Mouse (Mus musculus) kidney, adult 8-10 months (tissue): ENCODE results near the gene Myh9.

Experiments
- DNase-seq, 2 experiments: peaks; one replicate each; pipeline ENCODE4 v3.0.0; 2022

The Myh9 gene

GRCm38 (mm10) chr15:77827379-77827778 lies 14.6 kb downstream of the Myh9 start:
- no peak for DNase-seq

- DNase-seq: no peak
Measured at GRCm38 (mm10) chr15:77825382-77825781, 16.6 kb downstream of the Myh9 start.

DNA sequence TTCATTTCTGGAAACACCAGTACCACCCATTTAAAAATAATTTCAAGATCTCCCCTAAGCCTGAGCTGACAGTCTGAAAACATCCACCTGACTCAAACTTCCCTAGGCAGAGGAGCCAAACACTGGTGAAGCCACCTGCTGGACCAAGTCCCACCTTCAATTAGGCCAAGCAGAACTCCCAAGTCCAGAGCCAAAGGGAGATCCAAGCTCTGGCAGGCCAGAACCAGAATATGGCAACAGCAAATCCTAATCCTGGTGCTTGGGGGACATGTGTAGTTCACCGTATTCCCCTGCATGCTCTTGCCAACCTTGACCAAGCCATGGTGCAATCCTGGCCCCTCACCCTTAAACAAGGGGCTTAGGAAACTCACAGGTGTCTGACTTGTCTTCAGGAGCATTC lies 17.7 kb downstream of the Myh9 start:
- DNase-seq: no peak

- peak in 1 of 2 experiments; percentile 45 for DNase-seq
Measured at GRCm38 (mm10) chr15:77823634-77824033, 18.3 kb downstream of the Myh9 start.

DNA sequence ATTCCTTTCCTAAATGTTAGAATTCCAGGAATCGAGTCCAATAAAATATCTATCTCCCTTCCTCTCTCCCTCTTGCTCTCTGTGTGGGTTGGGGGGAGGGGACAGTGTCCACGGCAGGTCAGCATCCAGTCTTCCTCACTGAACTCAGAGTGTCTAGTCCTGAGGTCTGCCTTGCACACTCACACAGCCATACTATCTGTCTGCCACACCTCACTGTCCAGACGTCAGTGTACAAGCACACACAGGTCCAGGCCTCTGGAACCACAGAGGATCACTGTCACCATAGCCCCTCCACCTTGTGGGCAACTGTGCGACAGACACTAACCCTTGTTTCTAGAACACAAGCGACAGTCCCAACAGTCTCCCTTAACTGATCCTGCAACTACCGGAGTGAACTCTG lies 18.8 kb downstream of the Myh9 start:
- no peak for DNase-seq

DNA sequence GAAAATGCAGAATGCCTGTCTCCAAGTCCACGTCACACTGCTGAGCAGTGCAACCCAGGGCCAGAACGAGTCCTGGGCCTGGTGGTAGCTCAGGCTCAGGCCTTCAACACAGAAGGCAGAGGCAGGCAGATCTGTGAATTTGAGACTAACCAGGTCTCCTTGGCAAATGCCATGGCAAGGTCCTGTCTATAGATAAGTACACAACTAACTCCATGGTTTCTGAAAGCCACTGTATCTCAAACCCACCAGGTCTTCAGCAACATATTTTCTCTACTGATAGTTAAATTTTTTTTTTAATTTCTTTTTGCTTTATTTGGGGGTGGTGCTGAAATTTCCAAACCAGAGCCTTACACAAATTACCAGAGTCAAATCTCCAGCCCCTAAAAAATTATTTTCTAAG lies 19.3 kb downstream of the Myh9 start:
- DNase-seq: no peak

- DNase-seq: peak; percentile 69 to 82
Measured at GRCm38 (mm10) chr15:77822057-77822466, 19.9 kb downstream of the Myh9 start.

- DNase-seq: peak in 1 of 2 experiments; percentile 29
Measured at GRCm38 (mm10) chr15:77821424-77821823, 20.6 kb downstream of the Myh9 start.

- peak in 1 of 2 experiments; percentile 32 for DNase-seq
Measured at GRCm38 (mm10) chr15:77820480-77821163, 21.4 kb downstream of the Myh9 start.

DNA sequence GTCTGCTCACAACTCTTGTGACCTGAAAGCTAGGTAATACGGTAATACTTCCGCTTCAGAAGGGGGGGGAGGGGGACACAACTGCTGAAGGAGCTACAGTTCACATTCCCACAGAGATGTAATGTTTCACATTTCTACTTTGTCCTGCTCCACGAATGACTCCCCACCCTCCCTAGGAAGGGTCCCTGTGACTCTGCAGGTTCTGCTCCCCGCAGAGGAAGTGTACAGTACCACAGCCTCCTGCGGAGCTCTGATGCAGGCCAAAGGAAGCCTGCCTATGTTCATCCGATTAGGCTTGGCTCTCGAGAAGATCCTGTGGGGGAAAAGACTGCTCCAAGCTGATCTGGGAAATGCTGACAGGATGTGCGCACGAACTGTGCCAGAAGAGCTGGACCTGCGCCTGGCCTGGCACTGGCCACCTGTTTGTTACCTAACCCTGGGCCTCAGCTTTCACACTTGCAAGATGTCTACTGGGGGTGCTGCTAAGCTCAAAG lies 22.0 kb downstream of the Myh9 start:
- DNase-seq: peak; percentile 90

GRCm38 (mm10) chr15:77818556-77819158 lies 23.3 kb downstream of the Myh9 start:
- no peak for DNase-seq

- DNase-seq: no peak
Measured at GRCm38 (mm10) chr15:77817417-77817816, 24.6 kb downstream of the Myh9 start.

DNA sequence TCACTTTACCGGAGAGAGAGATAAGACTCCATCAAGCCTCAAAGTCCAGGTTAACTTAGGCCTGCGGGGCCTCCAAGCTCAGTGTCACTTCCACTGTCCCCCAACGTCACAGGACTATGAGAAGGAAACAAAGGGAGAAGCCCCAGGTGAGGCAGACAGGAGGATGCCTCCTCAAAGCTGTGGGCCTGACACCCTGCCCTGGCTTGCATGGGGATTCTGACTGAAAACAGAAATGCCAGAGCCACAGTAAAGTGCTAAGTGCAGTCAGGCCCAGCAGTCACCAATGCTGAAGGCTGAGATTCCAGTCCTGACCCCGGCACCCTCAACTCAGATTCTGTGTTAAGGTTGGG lies 25.4 kb downstream of the Myh9 start:
- no peak for DNase-seq

DNA sequence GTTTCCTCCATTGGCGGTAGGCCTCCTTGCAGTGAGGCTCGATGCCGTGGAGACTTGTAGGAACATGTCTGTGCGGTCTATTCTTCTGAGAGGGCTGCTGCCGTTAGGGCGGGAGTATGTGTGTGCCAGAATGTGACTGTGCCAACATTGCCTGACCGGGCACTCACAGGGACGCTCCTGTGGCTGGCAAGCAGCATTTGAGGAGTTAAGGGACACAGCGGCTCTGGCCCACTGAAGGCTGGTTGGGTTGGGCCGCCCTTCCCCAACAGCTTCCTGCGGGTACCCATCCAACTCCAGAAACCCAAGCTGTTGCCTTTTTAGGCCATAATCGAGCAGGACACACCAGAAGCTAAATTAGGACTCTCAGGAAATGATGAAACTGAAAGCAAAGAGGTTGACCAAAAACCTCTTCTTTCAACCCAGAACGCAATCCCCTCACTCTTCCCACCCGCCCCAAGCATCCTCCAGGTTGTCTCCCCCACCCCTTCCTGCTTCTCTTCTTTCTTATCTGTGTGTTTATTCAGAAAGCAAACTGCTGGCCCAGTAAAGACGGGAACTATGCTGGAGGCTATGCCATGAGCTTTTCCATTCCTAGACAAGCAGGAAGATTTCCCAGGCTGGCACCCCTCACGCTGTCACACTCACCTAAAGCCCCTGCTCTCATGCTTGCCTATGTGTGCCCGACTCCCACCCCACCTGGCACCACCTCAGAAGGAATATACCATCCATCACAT lies 25.9 kb downstream of the Myh9 start:
- DNase-seq: no peak

DNA sequence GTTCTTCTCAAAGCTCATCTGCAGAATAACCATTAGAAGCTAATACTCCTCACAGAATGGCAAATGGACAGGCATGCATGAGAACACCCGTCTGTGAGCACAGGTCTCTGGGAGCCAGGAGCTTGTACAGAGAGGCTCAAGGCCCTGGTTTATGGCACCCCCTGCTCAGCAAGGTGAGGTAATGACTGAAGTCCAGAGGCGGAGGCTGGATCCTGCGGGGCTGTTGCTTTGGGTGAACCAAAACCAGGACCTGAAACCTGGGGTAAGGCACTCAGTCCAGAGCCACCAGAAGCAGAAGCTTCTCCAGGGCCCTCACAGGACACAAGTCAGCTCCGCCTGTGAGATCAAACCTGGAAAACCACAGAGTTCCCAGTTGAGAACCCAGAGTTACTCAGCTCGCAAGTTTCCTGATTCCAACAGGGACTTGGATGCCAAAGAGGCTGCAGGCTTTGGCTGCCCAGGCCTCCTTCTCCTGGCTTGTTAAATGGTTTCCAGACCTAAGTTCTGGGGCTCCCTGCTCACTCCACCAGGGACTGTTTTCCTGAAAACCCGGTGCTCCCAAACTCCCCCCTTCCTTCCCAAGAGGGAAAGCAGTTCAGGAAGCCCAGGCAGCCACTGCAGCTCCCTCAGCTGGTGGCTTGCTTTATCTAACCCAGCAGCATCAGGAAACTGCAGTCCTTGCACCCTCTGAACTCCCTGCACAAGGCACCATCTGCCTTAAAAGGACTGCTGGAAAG lies 28.2 kb downstream of the Myh9 start:
- no peak for DNase-seq

DNA sequence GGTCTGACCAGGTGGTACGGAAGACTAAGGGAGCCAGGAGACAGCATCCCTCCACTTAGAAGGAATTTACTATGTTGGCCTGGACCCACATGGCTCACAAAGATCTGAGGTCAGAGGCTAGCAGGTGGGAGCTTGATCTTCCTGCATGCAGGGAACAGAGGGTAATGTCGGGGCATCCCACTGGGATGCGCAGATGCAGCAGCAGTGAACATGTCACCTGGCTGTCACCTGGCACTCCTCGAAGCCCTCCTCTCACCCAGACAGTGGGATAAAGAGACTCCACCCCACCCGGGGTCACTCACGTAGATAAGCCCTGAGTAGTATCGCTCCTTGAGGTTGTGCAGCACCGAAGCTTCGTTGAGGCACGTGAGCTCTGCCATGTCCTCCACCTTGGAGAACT lies 29.4 kb downstream of the Myh9 start:
- DNase-seq: no peak

DNA sequence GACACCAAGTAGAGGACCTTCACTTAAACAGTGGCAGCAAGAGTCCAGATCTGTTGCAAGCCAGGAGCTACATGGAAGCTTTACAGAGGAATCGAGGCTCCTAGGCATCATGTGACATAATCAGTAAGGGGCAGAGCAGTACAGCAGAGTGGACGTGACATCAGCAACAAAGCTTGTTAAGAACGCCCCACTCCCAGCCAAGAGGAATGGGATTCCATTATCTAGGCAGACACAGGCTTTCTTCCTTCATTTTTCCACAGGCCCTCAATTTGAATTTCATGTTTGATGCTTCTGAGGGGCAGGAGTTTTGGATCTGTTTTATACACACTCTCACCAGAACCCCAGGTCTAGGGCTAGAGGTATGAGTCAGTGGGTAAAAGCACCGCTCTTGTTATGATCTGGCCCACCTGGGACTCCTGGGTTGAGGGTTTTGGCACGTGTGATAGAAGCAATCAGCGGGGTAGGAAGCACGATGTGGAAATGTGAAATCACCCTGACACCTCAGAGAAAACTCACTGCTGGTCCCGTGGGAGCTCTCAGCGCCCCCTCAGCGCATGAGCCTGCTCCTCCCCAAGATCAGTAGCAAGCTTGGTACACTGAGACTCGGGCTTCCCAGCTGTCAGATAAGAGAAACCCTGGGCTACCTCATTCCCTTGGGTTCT lies 30.7 kb downstream of the Myh9 start:
- DNase-seq: no peak

DNA sequence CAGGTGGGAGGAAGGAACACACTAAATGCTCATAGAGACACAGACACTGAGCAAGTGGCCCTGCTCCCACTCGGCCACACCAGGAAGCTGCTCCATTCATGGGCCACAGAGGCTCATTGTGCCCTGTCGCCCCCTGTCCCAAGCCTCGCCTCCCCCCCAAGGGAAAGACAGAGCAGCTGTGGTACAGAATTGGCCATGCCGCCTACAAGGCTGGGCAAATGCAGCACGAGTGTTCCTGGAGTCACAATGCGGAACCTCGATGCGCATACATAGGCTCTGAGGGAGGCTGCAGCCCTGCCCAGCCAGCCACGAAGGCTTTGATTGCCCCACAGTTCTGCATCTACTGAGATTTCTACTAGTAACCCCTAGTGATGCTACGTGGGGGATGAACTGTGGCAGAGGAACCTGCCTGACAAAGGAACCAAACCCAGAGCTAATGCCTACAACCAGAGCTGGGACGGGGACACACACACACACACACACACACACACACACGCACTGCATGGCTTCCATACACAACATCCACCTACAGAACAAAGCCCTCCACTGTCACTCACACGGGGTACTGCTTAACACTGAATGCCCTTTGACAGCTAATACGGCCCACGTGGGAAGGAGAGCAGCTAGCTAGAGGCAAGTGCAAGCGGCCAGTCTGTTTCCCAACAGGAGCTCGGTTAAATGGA lies 31.4 kb downstream of the Myh9 start:
- no peak for DNase-seq

DNA sequence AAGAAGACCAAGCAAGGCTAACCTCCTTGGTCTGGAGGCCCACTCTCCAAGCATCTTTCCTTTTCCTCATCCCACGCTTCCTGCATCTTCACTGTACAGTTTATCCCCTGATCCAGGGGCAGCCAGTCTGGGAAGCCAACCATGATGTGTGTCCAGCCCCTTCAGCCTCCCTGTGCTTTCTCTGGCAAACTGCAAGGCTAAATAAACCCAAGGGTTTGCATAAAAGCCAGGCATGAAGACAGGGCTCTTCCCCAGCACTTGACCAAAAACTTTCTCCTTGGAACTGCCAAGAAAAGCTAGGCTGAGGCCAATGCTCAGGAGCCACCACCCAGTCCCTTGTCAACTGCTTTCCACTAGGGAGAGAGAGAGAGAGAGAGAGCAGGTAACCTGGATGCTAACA lies 32.5 kb downstream of the Myh9 start:
- DNase-seq: no peak

DNA sequence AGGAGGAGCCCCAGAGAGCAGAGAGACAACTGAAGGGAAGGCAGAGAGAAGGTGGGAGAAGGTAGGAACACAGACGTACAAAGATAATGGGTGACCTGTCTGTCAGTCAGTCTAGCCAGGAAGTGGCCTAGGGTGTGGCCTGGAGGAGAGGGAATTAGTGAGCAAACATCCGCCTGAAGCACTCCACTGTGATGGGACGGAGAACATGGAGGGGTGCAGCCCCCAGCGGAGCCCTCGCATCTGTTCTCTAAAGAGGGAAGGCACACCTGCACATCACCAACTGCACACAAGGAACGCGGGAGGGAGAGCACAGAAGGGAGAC lies 34.8 kb downstream of the Myh9 start:
- DNase-seq: no peak

DNA sequence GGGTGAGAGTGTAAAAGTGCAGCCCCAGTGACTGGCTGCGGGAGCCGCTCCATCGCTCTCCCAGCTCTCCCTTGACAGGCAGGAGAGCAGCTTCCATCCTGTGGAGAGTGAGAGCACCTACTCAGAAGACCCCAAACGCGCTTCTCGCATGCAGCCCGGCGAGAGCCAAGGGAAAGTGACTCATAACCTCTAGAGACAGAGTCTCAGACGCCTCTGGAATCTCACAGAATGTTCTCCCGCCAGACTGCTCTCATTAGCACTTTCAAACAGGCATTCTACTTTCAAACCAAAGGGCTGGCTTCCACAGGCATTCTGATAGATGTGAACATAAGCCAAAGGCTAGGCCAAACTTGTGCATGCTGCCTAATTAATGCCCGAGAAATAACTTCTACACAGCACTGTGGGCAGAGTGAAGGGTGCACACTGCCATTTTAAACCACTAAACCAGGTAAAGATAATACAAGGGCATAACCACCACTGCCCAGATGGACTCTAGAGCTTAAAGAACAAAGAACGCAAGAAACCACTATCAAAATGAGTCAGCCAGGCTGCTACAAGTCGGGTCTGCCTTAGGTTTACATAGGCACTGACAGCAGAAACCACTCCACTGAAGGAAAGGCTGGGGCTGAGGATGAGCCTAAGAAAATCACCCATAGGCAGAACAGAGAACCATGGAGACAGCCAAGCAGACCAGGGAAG lies 35.3 kb downstream of the Myh9 start:
- no peak for DNase-seq

GRCm38 (mm10) chr15:77805657-77806056 lies 36.3 kb downstream of the Myh9 start:
- no peak for DNase-seq
